Mouse (Mus musculus) G1E (cell line): ENCODE results near the gene Pde4dip. TPM values are rescaled to one million over a fixed set of nuclear protein-coding genes. Genes with fewer than 3 reads are reported as not detected.

Experiments
- ATAC-seq: 2 replicates; pipeline ENCODE4 v1.8.0; 2016; ENCODE audit warnings: mild to moderate bottlenecking; ENCODE audit not compliant: insufficient number of reproducible peaks, poor library complexity, low FRiP score, severe bottlenecking; ENCODE audit errors: extremely low read depth
- DNase-seq: peaks from one replicate; pipeline ENCODE4 v3.0.0; 2012; ENCODE audit warnings: low spot score
- H3K27me3 ChIP-seq: 2 replicates; pipeline ENCODE4 v1.6.1; 2012; ENCODE audit warnings: mild to moderate bottlenecking, low read length, inconsistent platforms; ENCODE audit not compliant: insufficient read depth
- H3K36me3 ChIP-seq: replicated peaks from 2 replicates; pipeline ENCODE3; 2012; ENCODE audit warnings: mild to moderate bottlenecking, inconsistent platforms
- H3K4me1 ChIP-seq: 2 replicates; pipeline ENCODE4 v1.6.1; 2012; ENCODE audit warnings: low read depth, low read length, inconsistent platforms, mixed read lengths; ENCODE audit not compliant: insufficient read depth
- H3K4me3 ChIP-seq: 2 replicates; pipeline ENCODE4 v1.5.1; 2012; ENCODE audit warnings: low read depth, mild to moderate bottlenecking, inconsistent platforms, low read length, moderate library complexity, mixed read lengths
- H3K9me3 ChIP-seq: replicated peaks from 2 replicates; pipeline ENCODE4 v1.6.1; 2012; ENCODE audit warnings: inconsistent platforms
- CTCF ChIP-seq: IDR thresholded peaks from 2 replicates; pipeline ENCODE4 v1.5.1; 2012; ENCODE audit warnings: low read depth, low read length, inconsistent platforms, mixed read lengths
- GATA1 ChIP-seq: IDR thresholded peaks from 2 replicates; pipeline ENCODE4 v1.6.1; 2012; ENCODE audit warnings: borderline replicate concordance, low read length, inconsistent platforms, mixed read lengths
- GATA2 ChIP-seq: IDR thresholded peaks from 2 replicates; pipeline ENCODE4 v1.6.1; 2012; ENCODE audit warnings: low read depth, low read length, inconsistent platforms, borderline replicate concordance
- POLR2AphosphoS5 ChIP-seq: IDR thresholded peaks from 2 replicates; pipeline ENCODE4 v1.6.1; 2012; ENCODE audit warnings: low read depth, low read length, inconsistent platforms; ENCODE audit not compliant: insufficient replicate concordance
- TAL1 ChIP-seq: conservative IDR thresholded peaks from 2 replicates; pipeline ENCODE4 v1.6.1; 2012; ENCODE audit warnings: low read depth, low read length, inconsistent platforms, mixed read lengths
- polyA plus RNA-seq: library from polyadenylated mRNA; stranded (reverse); fragments of >175 nt; gene quantifications from 2 replicates; pipeline ENCODE4 v1.2.3, GENCODE M21; 2012
- total RNA-seq, 2 experiments: library from RNA; stranded (forward) in 1 of 2; stranded (reverse) in 1 of 2; fragments of 200-1000 nt in 1 of 2; fragments of >200 nt in 1 of 2; fragmentation: Nextera tagmentation in 1 of 2; gene quantifications; 2 replicates each; pipeline ENCODE4 v1.2.3; 2014 to 2017

The Pde4dip gene
- total RNA-seq (2014; fragmentation: Nextera tagmentation): 4.8 and 5.0 TPM in 2 replicates
- total RNA-seq (2017): 2.7 and 2.8 TPM in 2 replicates
- 0.41 and 0.47 TPM in 2 replicates for polyA plus RNA-seq

GRCm38 (mm10) chr3:97888168-97888901, at the start of gene Pde4dip:
Pde4dip (minus strand) TSS chr3:97888707.
- no peak for ATAC-seq

GRCm38 (mm10) chr3:97937945-97938266, 49.4 kb upstream of the Pde4dip start:
- H3K36me3 ChIP-seq: no peaks in the 10 kb centered on the region
- H3K27me3 ChIP-seq: no peaks in the 10 kb centered on the region
- TF ChIP-seq GATA2 (no peak), POLR2AphosphoS5 (no peak), TAL1 (no peak), CTCF (no peak)
- no peaks in the 10 kb centered on the region for H3K4me1 ChIP-seq
- ATAC-seq (no peak), DNase-seq (no peak)
- no peak overlapping the region for H3K4me3 ChIP-seq
- peaks cover 3% of the 10 kb centered on the region for H3K9me3 ChIP-seq

More at GRCm38 (mm10) chr3:97888168-97888901, at the start of gene Pde4dip:
- TF ChIP-seq TAL1 (no peak), GATA1 (no peak), GATA2 (no peak), POLR2AphosphoS5 (no peak), CTCF (no peak)
- H3K36me3 ChIP-seq: no peaks in the 10 kb centered on the region
- peak within 1 kb of the TSS; percentile 22; the same call in 1 of the 2 replicates for H3K4me3 ChIP-seq
- no peaks in the 10 kb centered on the region for H3K4me1 ChIP-seq
- no peak for DNase-seq
- no peaks in the 10 kb centered on the region for H3K27me3 ChIP-seq
- H3K9me3 ChIP-seq: peaks cover 8% of the 10 kb centered on the region

GRCm38 (mm10) chr3:97937068-97937944, 48.8 kb upstream of the Pde4dip start:
- no peaks in the 10 kb centered on the region for H3K36me3 ChIP-seq
- H3K4me3 ChIP-seq: no peak overlapping the region
- H3K4me1 ChIP-seq: no peaks in the 10 kb centered on the region
- TF ChIP-seq GATA2: no peak
- no peak for TF ChIP-seq CTCF
- TF ChIP-seq GATA1: no peak
- TF ChIP-seq TAL1: no peak
- no peak for TF ChIP-seq POLR2AphosphoS5
- H3K27me3 ChIP-seq: no peaks in the 10 kb centered on the region
- H3K9me3 ChIP-seq: peaks cover 3% of the 10 kb centered on the region
- ATAC-seq: no peak
- no peak for DNase-seq

- no peaks in the 10 kb centered on the region for H3K36me3 ChIP-seq
- no peak for ATAC-seq
- TF ChIP-seq GATA1 (no peak), GATA2 (no peak), TAL1 (no peak), CTCF (no peak), POLR2AphosphoS5 (no peak)
- H3K4me1 ChIP-seq: no peaks in the 10 kb centered on the region
- H3K4me3 ChIP-seq: no peak overlapping the region
- H3K9me3 ChIP-seq: no peaks in the 10 kb centered on the region
- DNase-seq: no peak
- H3K27me3 ChIP-seq: no peaks in the 10 kb centered on the region
Measured at GRCm38 (mm10) chr3:97934331-97935300, 46.1 kb upstream of the Pde4dip start.

- H3K4me1 ChIP-seq: no peaks in the 10 kb centered on the region
Measured at GRCm38 (mm10) chr3:97933811-97934210, 45.3 kb upstream of the Pde4dip start.

More at GRCm38 (mm10) chr3:97933811-97934210, 45.3 kb upstream of the Pde4dip start:
- Histone ChIP-seq H3K4me3 (no peak overlapping the region), H3K9me3 (no peaks in the 10 kb centered on the region), H3K36me3 (no peaks in the 10 kb centered on the region), H3K27me3 (no peaks in the 10 kb centered on the region)
- no peak for ATAC-seq
- no peak for TF ChIP-seq CTCF
- DNase-seq: no peak
